Mouse (Mus musculus) c-Kit-positive CD71-positive TER-119-positive erythroid progenitor cells, embryonic 14.5 days (primary cell): ENCODE data around the gene Ghrl.
A peak's percentile ranks its signal among the peaks of the same experiment; 100 is the strongest.
"Not testable (repeated sequence)": the region's sequence is repeated elsewhere in the genome, so short reads cannot be mapped to it uniquely, and the experiment has no call there.

Source experiments
- DNase-seq: peaks from one replicate; pipeline ENCODE4 v3.0.0-alpha.2; 2013; ENCODE audit warnings: low spot score

Gene Ghrl

DNA sequence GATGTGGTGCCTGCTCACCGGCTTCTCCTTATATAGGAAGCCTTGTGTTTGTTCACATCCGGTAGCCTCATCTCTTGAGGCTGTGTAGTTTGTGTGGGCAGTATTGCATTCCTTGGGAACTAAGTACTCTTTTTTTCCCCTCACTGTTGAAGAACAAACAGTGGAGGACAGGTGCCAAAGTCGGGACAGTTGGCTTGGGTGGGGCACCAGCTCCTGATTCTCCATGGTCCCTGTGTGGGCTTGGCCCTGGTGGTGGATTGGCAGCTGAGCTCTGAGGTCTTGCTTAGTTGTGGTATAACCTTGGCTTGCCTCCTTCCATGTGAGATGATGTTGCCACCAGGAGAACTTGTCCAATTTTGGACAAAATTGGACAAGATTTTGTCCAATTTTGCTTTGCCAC, at the start of gene Ghrl:
Gene Ghrl (minus strand): TSS at position 3 of the 400 bp plus-strand sequence.
- DNase-seq: no peak

- DNase-seq: no peak
Measured at GRCm38 (mm10) chr6:113768804-113769203, 49.1 kb upstream of the Ghrl start.

DNA sequence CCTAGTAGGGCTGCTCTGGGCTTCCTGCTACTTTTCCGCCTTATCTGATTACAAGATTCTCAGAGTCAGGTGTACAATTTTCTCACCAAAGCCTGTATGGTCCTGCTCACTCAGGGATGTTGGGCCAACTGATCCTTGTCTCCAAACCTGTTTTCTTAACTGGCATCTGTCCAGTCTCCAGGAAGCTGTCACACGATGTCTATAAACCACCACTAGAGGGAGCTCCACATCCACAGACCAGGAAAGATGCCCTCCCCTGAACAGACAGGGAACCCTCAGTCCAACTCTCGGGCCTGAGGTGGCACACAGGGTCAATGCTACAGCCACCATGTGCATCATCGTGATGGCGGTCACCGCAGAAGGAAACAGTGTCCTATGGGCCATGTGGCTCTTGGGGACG, 42.0 kb upstream of the Ghrl start:
- peak; percentile 62 for DNase-seq

- DNase-seq: no peak
Measured at GRCm38 (mm10) chr6:113749119-113749685, 29.5 kb upstream of the Ghrl start.

DNA sequence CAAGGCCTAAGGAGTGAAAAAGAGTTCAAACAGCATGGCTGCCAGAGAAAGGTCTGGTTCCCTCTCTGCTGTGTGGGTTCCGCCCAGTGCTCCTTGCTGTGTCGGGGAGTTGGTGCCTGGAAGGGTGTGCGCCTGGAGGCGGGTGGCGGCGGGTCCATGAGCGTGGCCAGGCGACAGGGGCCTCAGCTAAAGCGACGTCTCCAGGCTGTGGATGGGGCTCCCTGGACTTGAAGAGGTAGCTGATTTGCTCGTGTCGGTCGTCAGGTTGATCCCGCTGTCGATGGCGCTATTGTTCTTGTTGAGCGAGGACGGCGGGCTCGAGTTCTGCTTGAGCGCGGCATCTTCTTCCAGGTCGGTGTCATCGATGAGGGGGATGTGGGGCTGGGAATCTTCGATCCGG, 28.7 kb upstream of the Ghrl start:
- DNase-seq: no peak

- DNase-seq: no peak
Measured at GRCm38 (mm10) chr6:113747284-113747683, 27.6 kb upstream of the Ghrl start.

DNA sequence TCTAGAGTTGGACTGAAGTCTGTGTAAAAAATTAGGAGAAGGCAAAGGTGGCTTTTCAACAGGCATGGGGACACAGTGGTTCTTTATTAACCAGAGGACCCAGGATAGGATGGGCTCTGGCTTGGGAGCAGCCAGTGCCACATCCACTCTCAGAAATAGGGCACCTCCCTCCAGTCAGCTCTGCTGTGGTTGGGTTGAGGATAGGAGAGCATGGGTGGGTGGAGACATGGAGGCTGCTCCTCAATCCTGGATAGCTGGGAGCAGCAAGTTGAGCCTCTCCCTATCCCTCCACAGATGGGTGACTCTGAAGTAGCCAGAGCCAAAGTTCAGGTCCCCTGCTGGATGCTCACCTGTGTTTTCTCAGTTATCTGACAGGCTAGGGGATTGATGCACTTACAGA, 25.4 kb upstream of the Ghrl start:
- no peak for DNase-seq

DNA sequence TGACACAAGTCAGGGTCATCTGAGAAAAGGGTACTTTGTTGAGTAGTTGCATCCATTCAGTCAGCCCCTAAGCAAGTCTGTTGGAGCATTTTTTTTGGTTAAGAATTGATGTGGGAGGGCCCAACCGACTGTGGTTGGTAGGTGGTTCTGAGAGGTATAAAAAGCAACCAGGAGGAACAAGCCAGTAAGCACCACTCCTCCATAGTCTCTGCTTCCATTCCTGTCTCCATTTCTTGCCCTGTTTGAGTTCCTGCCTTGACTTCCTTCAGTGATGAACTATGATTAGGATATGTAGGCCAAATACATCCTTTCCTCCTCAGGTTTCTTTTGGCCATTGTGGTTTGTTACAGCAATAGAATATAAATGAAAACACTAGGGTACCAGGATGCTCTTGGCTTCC, 23.4 kb upstream of the Ghrl start:
- no peak for DNase-seq

DNA sequence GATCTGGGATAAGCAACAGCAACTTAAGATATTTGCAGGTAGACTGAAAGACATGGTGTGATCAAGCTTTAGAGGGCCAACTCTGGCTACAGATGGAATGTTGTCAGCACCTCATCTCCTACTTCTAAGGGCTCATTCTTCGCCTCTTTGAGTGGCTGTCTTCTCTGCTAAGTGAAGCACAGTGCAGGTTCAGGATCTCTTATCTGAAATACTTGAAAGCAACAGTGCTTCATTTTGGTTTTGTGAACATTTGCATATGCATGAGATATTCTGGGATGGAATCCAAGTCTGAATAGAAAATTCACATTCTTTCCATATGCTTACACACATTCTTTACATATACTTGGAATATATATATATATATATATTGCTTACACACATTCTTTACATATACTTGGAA, 22.6 kb upstream of the Ghrl start:
- DNase-seq: no peak

DNA sequence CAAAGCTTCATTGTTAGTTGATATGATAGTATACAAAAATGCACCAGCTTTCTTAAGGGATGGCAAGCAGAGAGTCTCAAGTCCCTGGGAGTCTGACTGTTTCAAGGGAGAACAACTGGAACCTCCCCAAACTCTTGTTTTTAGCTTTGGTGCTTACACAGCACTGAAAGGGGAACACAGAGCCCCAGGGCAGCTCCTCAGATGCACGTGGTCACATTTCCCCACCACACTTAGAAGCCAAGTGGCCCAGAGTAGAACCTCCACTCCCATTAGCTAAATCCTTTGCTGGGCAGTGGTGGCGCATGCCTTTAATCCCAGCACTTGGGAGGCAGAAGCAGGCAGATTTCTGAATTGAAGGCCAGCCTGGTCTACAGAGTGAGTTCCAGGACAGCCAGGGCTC, 21.7 kb upstream of the Ghrl start:
- DNase-seq: no peak

DNA sequence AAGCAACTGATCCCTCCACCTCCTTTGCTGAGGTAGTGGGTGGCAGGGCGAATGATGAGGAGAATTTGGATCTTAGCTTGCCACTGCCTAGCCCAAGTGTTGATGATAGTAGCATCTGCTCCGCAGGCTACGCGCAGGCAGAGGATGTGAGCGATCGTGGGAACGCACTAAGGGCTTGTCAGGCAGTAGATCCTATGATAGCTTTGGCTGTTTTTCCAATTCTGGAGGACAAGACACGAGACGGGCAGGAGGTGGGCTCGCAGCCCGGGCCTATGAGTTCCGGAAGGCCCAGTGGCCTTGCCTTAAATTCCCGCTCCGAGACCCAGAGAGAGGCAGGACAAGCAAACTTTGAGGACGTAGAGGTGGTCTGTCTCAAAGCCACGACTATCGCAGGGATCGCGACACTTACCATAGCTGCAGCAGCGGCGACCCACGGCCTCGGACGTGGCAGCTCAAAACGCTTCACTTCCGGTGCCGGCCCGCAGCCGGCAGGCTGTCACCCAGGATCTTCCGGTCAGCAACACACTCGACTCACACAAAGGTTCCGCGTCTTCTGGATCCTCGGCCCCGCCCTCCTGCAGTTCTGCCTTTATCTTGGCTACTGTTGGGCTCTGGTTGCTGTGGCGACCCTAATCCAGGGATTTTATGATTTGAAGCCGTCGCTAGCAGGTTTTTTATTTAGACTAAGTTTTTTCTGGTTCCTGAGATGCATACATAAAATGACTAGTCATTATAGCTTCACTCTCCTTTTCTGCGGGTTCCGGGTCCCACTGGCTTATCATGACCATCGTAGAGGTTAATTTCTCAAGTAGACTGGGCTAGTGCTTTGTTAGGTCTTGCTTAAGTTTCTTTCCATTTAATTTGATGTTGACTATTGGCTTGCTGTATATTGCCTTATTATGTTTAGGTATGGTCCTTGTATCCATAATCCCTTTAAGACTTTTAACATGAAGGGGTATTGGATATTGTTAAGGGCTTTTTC, 20.8 kb upstream of the Ghrl start, which contains the start of gene Sec13:
Gene Sec13 (minus strand): TSS at position 508 of the 982 bp plus-strand sequence.
- DNase-seq: peak; percentile 84

- no peak for DNase-seq
Measured at GRCm38 (mm10) chr6:113737318-113738046, 17.8 kb upstream of the Ghrl start.

GRCm38 (mm10) chr6:113731296-113731695, 11.6 kb upstream of the Ghrl start:
- DNase-seq: no peak

DNA sequence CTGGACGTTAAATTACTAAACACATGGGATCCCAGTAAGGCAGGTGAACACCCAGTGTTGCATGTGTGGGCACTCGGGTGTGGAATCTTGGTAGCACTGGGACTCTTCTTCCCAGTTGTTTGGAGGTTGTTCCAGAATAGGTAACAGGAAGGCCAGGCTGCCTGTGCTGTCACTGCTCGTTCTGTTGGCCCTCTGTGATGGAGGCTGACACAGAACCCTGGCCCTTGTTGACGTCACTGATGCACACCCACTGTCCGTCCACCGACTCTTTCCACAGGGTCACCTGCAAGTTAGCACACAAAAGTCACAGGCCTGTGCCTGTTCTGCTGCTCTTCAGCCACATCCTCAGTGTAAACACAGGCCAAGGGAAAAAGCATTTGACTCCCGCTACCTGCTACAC, 8.5 kb upstream of the Ghrl start:
- DNase-seq: no peak

GRCm38 (mm10) chr6:113721061-113721460, 1.4 kb upstream of the Ghrl start:
- no peak for DNase-seq

- no peak for DNase-seq
Measured at GRCm38 (mm10) chr6:113717541-113717940, 2.1 kb downstream of the Ghrl start.

DNA sequence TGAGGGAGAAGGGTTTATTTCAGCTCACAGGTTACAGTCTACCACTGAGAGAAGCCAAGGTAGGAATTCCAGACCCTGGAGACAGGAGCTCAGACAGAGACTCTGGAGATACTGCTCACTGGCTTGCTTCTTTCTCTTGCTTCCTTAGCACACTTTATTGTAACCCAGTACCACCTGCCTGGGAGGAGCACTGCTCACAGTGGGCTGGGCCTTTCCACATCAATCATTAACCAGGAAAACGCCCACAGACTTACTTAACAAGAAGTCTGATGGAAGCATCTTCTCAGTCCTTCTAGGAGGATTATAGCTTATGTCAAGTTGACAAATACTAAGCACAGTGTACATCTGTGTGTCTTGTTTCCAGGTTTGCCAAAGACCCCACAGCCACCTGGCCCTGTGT, 4.9 kb downstream of the Ghrl start:
- no peak for DNase-seq

GRCm38 (mm10) chr6:113714276-113714675, 5.4 kb downstream of the Ghrl start:
- no peak for DNase-seq

DNA sequence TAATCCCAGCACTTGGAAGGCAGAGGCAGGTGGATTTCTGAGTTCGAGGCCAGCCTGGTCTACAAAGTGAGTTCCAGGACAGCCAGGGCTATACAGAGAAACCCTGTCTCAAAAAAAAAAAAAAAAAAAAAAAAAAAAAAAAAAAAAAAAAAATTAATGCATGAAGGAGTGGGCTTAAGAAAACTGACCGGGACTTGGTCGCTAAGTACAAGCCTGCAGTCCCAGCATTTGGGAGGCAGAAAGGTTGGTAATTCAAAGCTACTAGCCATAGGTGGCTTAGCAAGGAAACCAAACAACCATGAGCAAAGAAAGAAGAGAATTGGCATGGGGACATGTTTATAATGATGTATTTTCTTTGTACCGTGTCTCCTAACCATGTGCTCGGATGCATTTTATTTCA, 6.3 kb downstream of the Ghrl start:
- not testable (repeated sequence) for DNase-seq

DNA sequence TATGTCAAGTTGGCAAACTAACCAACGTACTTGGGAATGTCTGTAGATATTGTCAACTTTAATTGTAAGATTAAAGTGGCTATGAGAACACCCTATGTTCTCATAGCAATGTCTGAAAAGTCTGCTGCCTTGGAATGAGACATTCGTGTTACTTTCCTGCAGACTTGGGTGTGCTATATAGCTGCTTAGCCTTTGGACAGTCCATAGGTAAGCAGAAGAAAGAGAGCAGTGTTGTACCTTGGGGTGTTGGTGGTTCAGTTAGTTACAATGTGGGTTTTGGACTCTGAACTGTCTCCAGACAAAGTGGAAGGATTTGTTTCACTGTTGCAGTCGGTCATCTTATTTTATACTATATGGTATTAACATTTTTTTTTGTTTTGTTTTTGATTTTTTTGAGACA, 7.0 kb downstream of the Ghrl start:
- no peak for DNase-seq

DNA sequence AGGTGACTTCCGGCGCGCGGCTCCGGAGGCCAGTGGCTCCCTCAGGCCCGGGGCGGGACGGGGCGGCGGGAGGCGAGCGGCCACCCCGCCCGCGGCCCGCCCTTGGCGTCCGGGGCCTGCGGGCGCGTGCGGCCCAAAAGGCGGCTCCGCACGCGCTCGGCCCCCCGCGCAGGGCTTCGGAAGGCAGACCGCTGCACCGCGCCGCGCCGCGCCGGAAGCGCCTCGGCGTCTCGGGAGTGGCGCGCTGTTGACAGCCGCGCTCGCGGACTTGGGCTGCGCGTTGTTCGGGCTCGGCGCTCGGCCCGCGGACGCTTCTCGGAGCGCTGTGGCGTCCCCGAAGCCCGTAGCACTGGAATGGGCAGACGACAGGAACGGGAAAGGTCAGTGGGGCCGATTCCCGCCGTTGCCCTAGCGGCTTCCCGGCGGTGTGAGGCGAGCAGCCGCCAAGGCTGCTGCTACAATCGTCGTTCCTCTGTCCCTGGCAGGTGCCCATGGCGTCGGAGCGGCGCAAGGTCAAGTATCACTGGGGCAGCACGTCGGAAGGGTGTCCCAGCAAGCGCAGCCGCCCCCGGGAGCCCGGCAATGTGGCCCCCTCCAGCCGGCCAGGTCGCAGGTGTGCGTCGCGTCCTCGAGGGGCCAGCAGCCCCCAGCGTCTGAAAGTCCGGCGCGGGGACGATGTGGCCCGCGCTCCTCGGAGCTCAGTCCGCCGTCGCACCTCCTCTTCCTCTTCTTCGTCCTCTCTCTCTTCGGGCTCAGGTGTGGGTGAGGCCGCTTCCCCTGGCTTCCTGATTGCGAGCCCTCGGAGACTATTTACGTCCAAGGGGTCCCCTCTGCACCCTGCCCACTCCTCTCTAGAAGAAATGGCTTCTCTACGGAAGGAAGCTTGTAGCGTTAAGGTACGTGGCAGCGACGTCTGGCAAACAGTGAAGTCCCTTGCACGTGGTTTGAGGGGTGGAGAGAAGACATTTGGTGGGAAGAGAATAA, 22.2 kb downstream of the Ghrl start:
- no peak for DNase-seq
